Mouse (Mus musculus) bone marrow, adult 2 months (tissue): ENCODE measurements around the gene Comtd1. TPM values are rescaled to one million over a fixed set of nuclear protein-coding genes. Genes with fewer than 3 reads are reported as not detected.
A peak's percentile ranks its signal among the peaks of the same experiment; 100 is the strongest.

ENCODE experiments used
- H3K27ac ChIP-seq: fragments of 200-500 bp; 2 replicates; pipeline ENCODE4 v1.5.1; 2012; ENCODE audit warnings: low read depth, mild to moderate bottlenecking, control low read depth, inconsistent platforms, low read length; ENCODE audit not compliant: control insufficient read depth, poor library complexity, insufficient read depth
- H3K4me1 ChIP-seq: fragments of 200-500 bp; 2 replicates; pipeline ENCODE4 v1.6.1; 2011; ENCODE audit warnings: low read length; ENCODE audit not compliant: control insufficient read depth, insufficient read depth
- H3K4me3 ChIP-seq: fragments of 200-500 bp; replicated peaks from 2 replicates; pipeline ENCODE3; 2011; ENCODE audit warnings: mild to moderate bottlenecking, low read depth, low read length, control low read depth; ENCODE audit not compliant: control insufficient read depth
- CTCF ChIP-seq: fragments of 200-500 bp; IDR thresholded peaks from 2 replicates; pipeline ENCODE4 v1.5.1; 2011; ENCODE audit warnings: low read length, control low read depth; ENCODE audit not compliant: control insufficient read depth, insufficient read depth
- POLR2A ChIP-seq: fragments of 200-500 bp; IDR thresholded peaks from 2 replicates; pipeline ENCODE4 v1.6.1; 2011; ENCODE audit warnings: low read depth, mild to moderate bottlenecking, control low read depth, low read length, borderline replicate concordance; ENCODE audit not compliant: control insufficient read depth
- WGBS: fragments of 180-500 bp; shearing (Covaris S2); methylation state at CpG from one replicate; pipeline ENCODE4 v1.1.7; 2018; 5-methylcytosine and 5-hydroxymethylcytosine counted together
- polyA plus RNA-seq: library from polyadenylated mRNA; stranded (reverse); fragments of >200 nt; gene quantifications from 2 replicates; pipeline ENCODE4 v1.2.4, GENCODE M21; 2011; ENCODE audit warnings: low replicate concordance; ENCODE audit not compliant: missing spikeins, insufficient read depth, insufficient read length

The Comtd1 gene
- polyA plus RNA-seq, 1 experiment: 45.0 TPM

DNA sequence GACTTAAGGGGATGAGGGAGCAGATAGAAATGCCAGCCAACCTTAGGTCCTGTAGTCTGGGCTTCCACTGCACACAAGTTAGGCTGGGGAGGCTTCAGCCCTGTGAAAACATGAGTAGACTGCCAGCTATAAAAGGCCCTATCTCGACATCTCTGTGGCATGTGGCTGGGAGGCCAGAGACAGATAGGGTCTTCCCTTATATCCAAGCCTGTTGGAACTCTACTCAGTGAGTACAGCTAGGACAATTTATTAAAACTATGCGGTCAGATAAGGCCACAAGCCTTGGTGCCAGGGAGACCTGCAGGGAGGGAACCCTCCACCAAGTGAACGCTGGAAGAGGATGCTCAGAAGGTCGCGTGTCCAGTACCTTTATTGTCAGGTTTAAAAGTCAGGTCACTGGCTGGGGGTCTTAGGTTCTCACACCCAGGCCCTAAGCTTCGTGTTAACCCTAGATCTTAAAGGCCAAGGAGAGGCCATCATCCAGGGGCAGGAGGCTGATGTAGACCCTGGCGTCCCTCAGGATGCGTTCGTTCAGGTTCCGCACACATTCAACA, 1.9 kb downstream of the Comtd1 start:
- H3K4me3 ChIP-seq: peak overlapping the region; percentile 37
- H3K27ac ChIP-seq: no peak overlapping the region; the same call in 1 of the 2 replicates
- peaks cover 2% of the 10 kb centered on the region; the same call in 1 of the 2 replicates for H3K4me1 ChIP-seq
- WGBS: 26% methylated on average over 10 of the region's 10 CpGs
- TF ChIP-seq CTCF (no peak), POLR2A (no peak)

GRCm38 (mm10) chr14:21843263-21843662, 5.5 kb downstream of the Comtd1 start:
- TF ChIP-seq CTCF: no peak
- TF ChIP-seq POLR2A: no peak
- H3K4me1 ChIP-seq: peaks cover 2% of the 10 kb centered on the region; the same call in 1 of the 2 replicates
- WGBS: 48% methylated on average over 6 of the region's 6 CpGs
- no peak overlapping the region for H3K27ac ChIP-seq
- H3K4me3 ChIP-seq: no peak overlapping the region

DNA sequence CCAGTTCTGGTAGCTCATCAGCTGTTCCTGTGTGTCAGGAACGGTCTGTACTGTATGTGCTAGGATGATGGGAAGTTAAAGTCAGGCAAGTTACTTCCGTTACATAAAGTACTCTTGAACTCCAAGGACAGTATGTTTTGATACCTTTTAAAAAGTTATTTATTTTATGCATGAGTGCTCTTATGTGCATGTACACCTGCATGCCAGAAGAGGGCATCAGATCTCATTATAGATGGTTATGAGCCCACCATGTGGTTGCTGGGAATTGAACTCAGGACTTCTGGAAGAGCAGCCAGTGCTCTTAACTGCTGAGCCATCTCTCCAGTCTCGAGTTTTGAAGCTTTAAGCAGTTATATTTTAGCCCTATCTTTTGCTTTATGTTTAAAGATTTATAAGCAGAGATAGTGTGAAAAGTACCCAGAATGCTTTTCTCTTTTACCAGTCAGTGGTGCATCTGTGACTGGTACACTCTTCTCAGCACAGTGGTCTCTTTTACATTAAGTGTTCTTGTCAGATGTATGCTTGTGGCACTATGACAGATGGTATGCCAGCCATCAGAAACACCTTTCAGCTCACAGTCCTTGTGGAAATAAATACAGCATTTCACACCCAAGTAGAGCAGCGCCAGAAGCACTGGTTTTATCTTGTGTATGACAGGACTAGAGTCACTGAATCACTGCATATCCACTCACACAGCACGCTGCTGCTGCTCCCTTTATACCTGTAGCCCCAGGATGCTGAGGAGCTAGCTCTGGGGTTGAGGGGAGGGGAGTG, 6.8 kb downstream of the Comtd1 start:
- no peak overlapping the region for H3K27ac ChIP-seq
- TF ChIP-seq CTCF (no peak), POLR2A (no peak)
- WGBS: 76% methylated on average over 5 of the region's 5 CpGs
- no peak overlapping the region for H3K4me3 ChIP-seq
- H3K4me1 ChIP-seq: no peaks in the 10 kb centered on the region; the same call in 1 of the 2 replicates

GRCm38 (mm10) chr14:21838336-21839017, 10.3 kb downstream of the Comtd1 start:
- H3K4me3 ChIP-seq: no peak overlapping the region
- WGBS: 85% methylated on average over 8 of the region's 8 CpGs

GRCm38 (mm10) chr14:21831830-21832403, 16.9 kb downstream of the Comtd1 start:
- Histone ChIP-seq H3K4me1 (no peaks in the 10 kb centered on the region), H3K27ac (peak overlapping the region; percentile 97), H3K4me3 (peak overlapping the region; percentile 91)
- under 1% methylated on average over 28 of the region's 28 CpGs for WGBS
- TF ChIP-seq CTCF: no peak
- no peak for TF ChIP-seq POLR2A

More at GRCm38 (mm10) chr14:21838336-21839017, 10.3 kb downstream of the Comtd1 start:
- TF ChIP-seq CTCF (no peak), POLR2A (no peak)
- Histone ChIP-seq H3K4me1 (no peaks in the 10 kb centered on the region; the same call in 1 of the 2 replicates), H3K27ac (no peak overlapping the region)

DNA sequence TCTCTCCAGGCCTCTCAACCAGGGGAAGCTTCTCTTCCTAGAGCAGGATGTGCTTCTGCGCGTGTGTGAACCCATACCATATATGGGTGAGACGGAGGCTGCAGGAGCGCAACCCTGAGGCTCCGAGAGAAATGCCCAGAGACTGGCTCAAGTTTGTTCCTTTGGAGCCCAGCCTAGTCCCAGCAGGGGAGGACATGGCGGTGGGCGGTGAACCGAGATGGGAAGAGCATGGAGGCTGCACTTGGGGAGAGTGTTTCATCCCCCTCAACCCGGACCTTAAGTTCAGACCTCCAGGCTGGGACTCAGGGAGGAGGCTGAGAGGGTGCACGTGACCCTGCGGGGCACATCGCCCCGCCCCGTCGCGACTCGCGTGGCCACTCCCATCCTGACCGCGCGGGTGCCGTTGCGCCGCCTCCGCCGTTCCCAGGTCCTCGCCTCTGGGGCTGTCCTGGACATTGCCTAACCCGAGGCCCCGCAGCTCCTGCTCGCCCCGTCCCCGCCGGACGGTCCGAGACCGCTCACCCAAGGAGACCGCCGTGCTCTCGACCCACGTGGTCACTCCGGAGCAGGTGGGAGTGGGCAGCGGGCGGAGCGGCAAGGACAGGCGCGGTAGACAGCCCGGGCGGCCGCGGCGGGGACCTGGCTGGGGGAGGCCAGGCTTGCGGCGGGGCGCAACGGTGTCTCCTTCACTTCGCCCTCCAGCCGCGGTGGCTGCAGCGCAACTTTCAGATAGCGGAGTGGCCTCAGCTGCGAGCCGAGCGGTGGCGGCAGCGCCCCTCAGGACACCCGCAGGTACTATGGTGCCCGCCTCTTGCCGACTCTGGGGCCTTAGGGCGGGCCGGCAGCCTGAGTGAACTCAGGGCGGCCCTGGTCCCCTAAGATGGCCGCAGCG, 17.7 kb downstream of the Comtd1 start:
- WGBS: under 1% methylated on average over 73 of the region's 73 CpGs
- Histone ChIP-seq H3K27ac (peak overlapping the region; percentile 97), H3K4me3 (peak overlapping the region; percentile 91), H3K4me1 (no peaks in the 10 kb centered on the region)
- TF ChIP-seq POLR2A (peak; percentile 88), CTCF (no peak)

DNA sequence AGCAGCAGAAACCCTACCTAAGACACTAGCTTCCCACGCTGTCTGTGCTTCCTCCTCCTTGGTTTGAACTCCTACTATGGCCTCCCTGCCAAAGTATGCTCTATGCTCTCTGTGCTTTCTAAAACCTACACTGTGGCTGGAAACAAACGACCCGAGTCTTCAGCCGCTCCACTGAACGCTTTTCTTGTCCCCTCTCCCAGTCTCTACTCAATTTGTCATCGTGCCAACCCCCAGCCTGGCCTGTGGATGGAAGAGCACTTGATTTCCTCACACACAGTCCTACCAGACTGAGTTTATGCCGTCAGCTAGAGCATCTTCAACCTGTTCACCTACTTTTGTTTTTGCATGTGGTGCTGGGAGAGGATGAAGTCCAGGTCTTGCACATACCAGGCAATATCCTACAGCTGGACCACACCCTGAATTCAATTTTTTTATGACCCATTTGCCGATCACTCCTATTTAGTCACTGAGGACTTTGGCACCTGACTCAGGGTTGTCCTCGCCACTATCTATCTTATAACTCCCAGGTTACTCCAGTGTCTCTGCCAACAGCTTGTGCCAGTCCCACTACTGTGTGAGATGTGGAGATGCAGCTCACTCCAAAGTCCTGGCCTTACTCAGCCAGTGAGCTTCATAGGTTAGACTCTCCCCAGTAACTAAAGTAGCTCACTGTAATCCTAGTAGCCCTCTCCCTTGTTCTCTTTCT, 22.8 kb downstream of the Comtd1 start:
- WGBS: 76% methylated on average over 9 of the region's 9 CpGs
- TF ChIP-seq POLR2A (no peak), CTCF (no peak)
- Histone ChIP-seq H3K4me3 (no peak overlapping the region), H3K27ac (no peak overlapping the region), H3K4me1 (peaks cover 4% of the 10 kb centered on the region)

DNA sequence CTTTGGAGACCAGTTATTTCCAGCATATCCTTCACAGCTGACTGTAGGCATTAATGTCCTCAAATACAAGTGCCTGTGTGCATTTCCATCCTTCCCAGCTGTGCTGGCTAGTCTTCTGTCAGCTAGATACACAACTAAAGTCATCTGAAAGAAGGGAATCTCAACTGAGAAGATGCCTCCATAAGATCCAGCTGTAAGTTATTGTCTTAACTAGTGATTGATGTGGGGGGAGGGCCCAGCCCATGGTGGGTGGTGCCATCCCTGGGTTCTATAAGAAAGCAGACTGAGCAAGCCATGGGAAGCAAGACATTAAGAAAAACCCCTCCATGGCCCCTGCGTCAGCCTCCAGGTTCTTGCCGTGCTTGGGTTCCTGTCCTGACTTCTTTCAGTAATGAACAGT, 23.8 kb downstream of the Comtd1 start, which contains the start of gene Vdac2:
Vdac2 (plus strand) TSS at position 301 of the 400 bp plus-strand sequence.
- TF ChIP-seq POLR2A: no peak
- TF ChIP-seq CTCF: no peak
- H3K4me3 ChIP-seq: no peak within 1 kb of the TSS
- H3K27ac ChIP-seq: no peak within 1 kb of the TSS

More for the DNA sequence above, 23.8 kb downstream of the Comtd1 start, which contains the start of gene Vdac2:
- peaks cover 4% of the 10 kb centered on the region for H3K4me1 ChIP-seq
- 97% methylated on average over 2 of the region's 2 CpGs for WGBS
